Mouse (Mus musculus): ENCODE measurements around the gene Stx17. TPM values are rescaled to one million over a fixed set of nuclear protein-coding genes. Genes with fewer than 3 reads are reported as not detected.
A peak's percentile ranks its signal among the peaks of the same experiment; 100 is the strongest.

Stx17 gene
- 23.6 and 24.7 TPM in 2 replicates for polyA plus RNA-seq (2014; fragmentation: Nextera tagmentation; extraction: Ambion mirVana)

- no peaks in the 10 kb centered on the region; the same call in 1 of the 2 replicates for H3K27me3 ChIP-seq (ENCODE audit: control insufficient read depth, insufficient read depth, low read length)
- WGBS = 1% methylated on average over 55 of the region's 58 CpGs
- no peaks in the 10 kb centered on the region for H3K36me3 ChIP-seq (ENCODE audit: control insufficient read depth, insufficient read depth, low read length)
- H3K9me3 ChIP-seq (ENCODE audit: control insufficient read depth, low read length) = no peaks in the 10 kb centered on the region
- peak; percentile 99 for DNase-seq (ENCODE audit: low spot score, missing footprints)
- ATAC-seq (ENCODE audit: low FRiP score) = peak; percentile 99
- H3K9ac ChIP-seq (ENCODE audit: low read length) = peak within 1 kb of the TSS; percentile 86
- H3K27ac ChIP-seq (ENCODE audit: low read depth, low read length) = no peak within 1 kb of the TSS
- H3K4me2 ChIP-seq = peak within 1 kb of the TSS; percentile 77
- H3K4me1 ChIP-seq (ENCODE audit: control insufficient read depth, insufficient read depth, low read length) = no peaks in the 10 kb centered on the region; the same call in 1 of the 2 replicates
- H3K4me3 ChIP-seq (ENCODE audit: low read depth, low read length) = peak within 1 kb of the TSS; percentile 62
These were observed at the start of gene Stx17 for GRCm38 (mm10) chr4:48124773-48125469. Stx17 (plus strand) TSS chr4:48124915.

GRCm38 (mm10) chr4:48076693-48077471 lies 47.8 kb upstream of the Stx17 start:
- no peak overlapping the region for H3K27ac ChIP-seq (ENCODE audit: low read depth, low read length)
- 89% methylated on average over 13 of the region's 13 CpGs for WGBS
- no peaks in the 10 kb centered on the region for H3K27me3 ChIP-seq (ENCODE audit: control insufficient read depth, insufficient read depth, low read length)
- H3K36me3 ChIP-seq (ENCODE audit: control insufficient read depth, insufficient read depth, low read length) = no peaks in the 10 kb centered on the region; the same call in 1 of the 2 replicates
- H3K4me3 ChIP-seq (ENCODE audit: low read depth, low read length) = no peak overlapping the region
- H3K9ac ChIP-seq (ENCODE audit: low read length) = no peak overlapping the region
- peaks cover 15% of the 10 kb centered on the region for H3K4me1 ChIP-seq (ENCODE audit: control insufficient read depth, insufficient read depth, low read length)
- H3K9me3 ChIP-seq (ENCODE audit: control insufficient read depth, low read length) = no peaks in the 10 kb centered on the region
- H3K4me2 ChIP-seq = no peak overlapping the region
- DNase-seq (ENCODE audit: low spot score, missing footprints) = no peak
- no peak for ATAC-seq (ENCODE audit: low FRiP score)

GRCm38 (mm10) chr4:48078213-48078612 lies 46.5 kb upstream of the Stx17 start:
- Histone ChIP-seq H3K9ac (ENCODE audit: low read length) (no peak overlapping the region), H3K4me1 (ENCODE audit: control insufficient read depth, insufficient read depth, low read length) (peaks cover 15% of the 10 kb centered on the region), H3K36me3 (ENCODE audit: control insufficient read depth, insufficient read depth, low read length) (no peaks in the 10 kb centered on the region), H3K27ac (ENCODE audit: low read depth, low read length) (no peak overlapping the region), H3K27me3 (ENCODE audit: control insufficient read depth, insufficient read depth, low read length) (no peaks in the 10 kb centered on the region), H3K9me3 (ENCODE audit: control insufficient read depth, low read length) (no peaks in the 10 kb centered on the region), H3K4me2 (no peak overlapping the region), H3K4me3 (ENCODE audit: low read depth, low read length) (no peak overlapping the region)
- ATAC-seq (ENCODE audit: low FRiP score) (peak; percentile 14; the same call in 1 of the 2 replicates), DNase-seq (ENCODE audit: low spot score, missing footprints) (no peak)
- WGBS = 18% methylated on average over 4 of the region's 4 CpGs

- ATAC-seq (ENCODE audit: low FRiP score) (peak; percentile 78), DNase-seq (ENCODE audit: low spot score, missing footprints) (peak; percentile 86)
- no peaks in the 10 kb centered on the region for H3K27me3 ChIP-seq (ENCODE audit: control insufficient read depth, insufficient read depth, low read length)
- peaks cover 15% of the 10 kb centered on the region for H3K4me1 ChIP-seq (ENCODE audit: control insufficient read depth, insufficient read depth, low read length)
- WGBS = 34% methylated on average over 8 of the region's 8 CpGs
- H3K9me3 ChIP-seq (ENCODE audit: control insufficient read depth, low read length) = no peaks in the 10 kb centered on the region
- H3K4me3 ChIP-seq (ENCODE audit: low read depth, low read length) = no peak overlapping the region
- H3K36me3 ChIP-seq (ENCODE audit: control insufficient read depth, insufficient read depth, low read length) = no peaks in the 10 kb centered on the region
- H3K4me2 ChIP-seq = no peak overlapping the region
- H3K9ac ChIP-seq (ENCODE audit: low read length) = no peak overlapping the region
- peak overlapping the region; percentile 28; the same call in 1 of the 2 replicates for H3K27ac ChIP-seq (ENCODE audit: low read depth, low read length)
These were observed 45.3 kb upstream of the Stx17 start for GRCm38 (mm10) chr4:48079285-48080039.

GRCm38 (mm10) chr4:48083452-48083851 lies 41.3 kb upstream of the Stx17 start:
- H3K4me1 ChIP-seq (ENCODE audit: control insufficient read depth, insufficient read depth, low read length) = peaks cover 12% of the 10 kb centered on the region
- H3K9me3 ChIP-seq (ENCODE audit: control insufficient read depth, low read length) = no peaks in the 10 kb centered on the region
- ATAC-seq (ENCODE audit: low FRiP score) (no peak), DNase-seq (ENCODE audit: low spot score, missing footprints) (no peak)
- 92% methylated on average over 4 of the region's 4 CpGs for WGBS
- H3K4me2 ChIP-seq = no peak overlapping the region
- no peak overlapping the region for H3K27ac ChIP-seq (ENCODE audit: low read depth, low read length)
- H3K36me3 ChIP-seq (ENCODE audit: control insufficient read depth, insufficient read depth, low read length) = no peaks in the 10 kb centered on the region
- no peak overlapping the region for H3K9ac ChIP-seq (ENCODE audit: low read length)
- H3K4me3 ChIP-seq (ENCODE audit: low read depth, low read length) = no peak overlapping the region
- no peaks in the 10 kb centered on the region for H3K27me3 ChIP-seq (ENCODE audit: control insufficient read depth, insufficient read depth, low read length)

- 70% methylated on average over 6 of the region's 6 CpGs for WGBS
These were observed 38.1 kb upstream of the Stx17 start for GRCm38 (mm10) chr4:48086609-48087008.

GRCm38 (mm10) chr4:48087497-48087896 lies 37.2 kb upstream of the Stx17 start:
- no peaks in the 10 kb centered on the region for H3K9me3 ChIP-seq (ENCODE audit: control insufficient read depth, low read length)
- H3K4me1 ChIP-seq (ENCODE audit: control insufficient read depth, insufficient read depth, low read length) = no peaks in the 10 kb centered on the region
- no peaks in the 10 kb centered on the region for H3K27me3 ChIP-seq (ENCODE audit: control insufficient read depth, insufficient read depth, low read length)
- DNase-seq (ENCODE audit: low spot score, missing footprints) = no peak
- 84% methylated on average over 6 of the region's 6 CpGs for WGBS
- no peak overlapping the region for H3K9ac ChIP-seq (ENCODE audit: low read length)
- H3K36me3 ChIP-seq (ENCODE audit: control insufficient read depth, insufficient read depth, low read length) = no peaks in the 10 kb centered on the region
- no peak overlapping the region for H3K4me3 ChIP-seq (ENCODE audit: low read depth, low read length)
- H3K4me2 ChIP-seq = no peak overlapping the region
- ATAC-seq (ENCODE audit: low FRiP score) = no peak
- no peak overlapping the region for H3K27ac ChIP-seq (ENCODE audit: low read depth, low read length)

More at GRCm38 (mm10) chr4:48086609-48087008, 38.1 kb upstream of the Stx17 start:
- H3K9me3 ChIP-seq (ENCODE audit: control insufficient read depth, low read length) = no peaks in the 10 kb centered on the region
- no peak for ATAC-seq (ENCODE audit: low FRiP score)
- H3K27me3 ChIP-seq (ENCODE audit: control insufficient read depth, insufficient read depth, low read length) = no peaks in the 10 kb centered on the region
- H3K27ac ChIP-seq (ENCODE audit: low read depth, low read length) = no peak overlapping the region
- no peak overlapping the region for H3K9ac ChIP-seq (ENCODE audit: low read length)
- H3K36me3 ChIP-seq (ENCODE audit: control insufficient read depth, insufficient read depth, low read length) = no peaks in the 10 kb centered on the region
- no peak overlapping the region for H3K4me3 ChIP-seq (ENCODE audit: low read depth, low read length)
- H3K4me2 ChIP-seq = no peak overlapping the region
- DNase-seq (ENCODE audit: low spot score, missing footprints) = no peak
- H3K4me1 ChIP-seq (ENCODE audit: control insufficient read depth, insufficient read depth, low read length) = no peaks in the 10 kb centered on the region

- WGBS = 77% methylated on average over 3 of the region's 3 CpGs
- no peaks in the 10 kb centered on the region for H3K36me3 ChIP-seq (ENCODE audit: control insufficient read depth, insufficient read depth, low read length)
- no peak for ATAC-seq (ENCODE audit: low FRiP score)
- no peak overlapping the region for H3K4me3 ChIP-seq (ENCODE audit: low read depth, low read length)
- no peak overlapping the region for H3K9ac ChIP-seq (ENCODE audit: low read length)
- no peaks in the 10 kb centered on the region for H3K9me3 ChIP-seq (ENCODE audit: control insufficient read depth, low read length)
- H3K27ac ChIP-seq (ENCODE audit: low read depth, low read length) = no peak overlapping the region
- H3K4me1 ChIP-seq (ENCODE audit: control insufficient read depth, insufficient read depth, low read length) = no peaks in the 10 kb centered on the region; the same call in 1 of the 2 replicates
- no peak for DNase-seq (ENCODE audit: low spot score, missing footprints)
- no peak overlapping the region for H3K4me2 ChIP-seq
- H3K27me3 ChIP-seq (ENCODE audit: control insufficient read depth, insufficient read depth, low read length) = no peaks in the 10 kb centered on the region
These were observed 31.5 kb upstream of the Stx17 start for GRCm38 (mm10) chr4:48093221-48093620.
